Mouse (Mus musculus) forebrain, embryonic 12.5 days (tissue): ENCODE measurements at regions not wholly inside any gene's neighbourhood (a gene's known extent, or its start where the extent isn't known, plus 50 kb on each side); places are given as distances from the start of the nearest gene placed in this dataset.

ENCODE experiments used
- ATAC-seq: fragments of 200-750 bp; cut with Nextera tagmentation; 2 replicates; pipeline ENCODE4 v1.8.0; 2017; ENCODE audit warnings: moderate TSS enrichment; ENCODE audit not compliant: low FRiP score
- H3K27ac ChIP-seq: fragments of 300-500 bp; sonication (generic); 2 replicates; pipeline ENCODE4 v1.5.1; 2016; ENCODE audit warnings: mild to moderate bottlenecking
- H3K27me3 ChIP-seq: fragments of 300-500 bp; sonication (generic); 2 replicates; pipeline ENCODE4 v1.6.1; 2016; ENCODE audit warnings: mild to moderate bottlenecking
- H3K36me3 ChIP-seq: fragments of 300-500 bp; sonication (generic); replicated peaks from 2 replicates; pipeline ENCODE4 v1.6.1; 2016; ENCODE audit warnings: mild to moderate bottlenecking
- H3K4me1 ChIP-seq: fragments of 300-500 bp; sonication (generic); 2 replicates; pipeline ENCODE4 v1.6.1; 2016
- H3K4me2 ChIP-seq: fragments of 300-500 bp; sonication (generic); 2 replicates; pipeline ENCODE4 v1.6.1; 2016; ENCODE audit warnings: mild to moderate bottlenecking, moderate library complexity
- H3K4me3 ChIP-seq: fragments of 300-500 bp; sonication (generic); replicated peaks from 2 replicates; pipeline ENCODE4 v1.5.1; 2016; ENCODE audit warnings: mild to moderate bottlenecking
- H3K9ac ChIP-seq: fragments of 300-500 bp; sonication (generic); 2 replicates; pipeline ENCODE4 v1.6.1; 2016; ENCODE audit warnings: mild to moderate bottlenecking
- H3K9me3 ChIP-seq: fragments of 300-500 bp; sonication (generic); 2 replicates; pipeline ENCODE4 v1.6.1; 2016
- WGBS: fragments of 180-500 bp; shearing (Covaris S2); methylation state at CpG from one replicate; pipeline ENCODE4 v1.1.7; 2016; 5-methylcytosine and 5-hydroxymethylcytosine counted together

- H3K4me3 ChIP-seq, result peak overlapping the region; percentile 31
- no peaks in the 10 kb centered on the region for H3K36me3 ChIP-seq
- peak overlapping the region; percentile 82 for H3K27ac ChIP-seq
- 18% methylated on average over 10 of the region's 10 CpGs for WGBS
- H3K4me1 ChIP-seq, result peaks cover 29% of the 10 kb centered on the region
- H3K9me3 ChIP-seq, result no peaks in the 10 kb centered on the region
- H3K27me3 ChIP-seq, result peaks cover 6% of the 10 kb centered on the region; the same call in 1 of the 2 replicates
- peak; percentile 35 for ATAC-seq
- H3K4me2 ChIP-seq, result peak overlapping the region; percentile 56
- peak overlapping the region; percentile 51 for H3K9ac ChIP-seq
Measured at GRCm38 (mm10) chr9:40617676-40618062, 52.7 kb upstream of the Gm21915 start.

DNA sequence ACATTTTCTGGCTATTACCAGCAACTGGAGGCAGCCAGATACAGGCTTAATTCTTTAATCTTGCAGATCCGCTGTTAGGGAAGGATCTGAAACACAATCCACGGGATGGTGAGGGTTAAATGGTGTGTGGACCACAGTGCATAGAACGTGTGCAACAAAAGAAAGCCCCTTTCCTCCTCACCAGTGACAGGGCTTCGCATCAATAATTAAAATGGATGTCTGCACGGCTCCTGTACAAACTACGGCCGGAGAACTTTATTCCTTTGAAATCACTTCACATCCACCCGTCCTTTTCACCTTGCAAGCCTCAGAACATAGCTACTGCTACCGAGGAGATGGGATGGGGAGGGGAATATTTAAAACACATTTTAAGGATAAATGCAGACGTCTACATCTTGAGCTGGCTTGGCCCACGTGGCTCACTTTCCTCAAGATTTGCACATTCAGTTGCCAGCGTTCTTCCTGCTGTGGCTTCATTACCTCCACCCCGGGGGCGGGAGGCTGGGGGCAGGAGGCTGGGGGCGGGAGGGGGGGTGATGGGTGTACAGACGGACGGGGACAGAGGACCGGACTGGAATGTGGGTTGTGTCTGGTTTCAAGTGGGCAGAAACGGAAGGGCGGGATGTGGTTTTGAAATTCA lies 53.3 kb upstream of the Gm21915 start:
- Histone ChIP-seq H3K27me3 (peaks cover 6% of the 10 kb centered on the region; the same call in 1 of the 2 replicates), H3K4me3 (peak overlapping the region; percentile 31), H3K4me1 (peaks cover 29% of the 10 kb centered on the region), H3K27ac (peak overlapping the region; percentile 82), H3K4me2 (peak overlapping the region; percentile 56), H3K9ac (peak overlapping the region; percentile 51), H3K36me3 (no peaks in the 10 kb centered on the region), H3K9me3 (no peaks in the 10 kb centered on the region)
- under 1% methylated on average over 20 of the region's 20 CpGs for WGBS
- peak; percentile 76 for ATAC-seq

DNA sequence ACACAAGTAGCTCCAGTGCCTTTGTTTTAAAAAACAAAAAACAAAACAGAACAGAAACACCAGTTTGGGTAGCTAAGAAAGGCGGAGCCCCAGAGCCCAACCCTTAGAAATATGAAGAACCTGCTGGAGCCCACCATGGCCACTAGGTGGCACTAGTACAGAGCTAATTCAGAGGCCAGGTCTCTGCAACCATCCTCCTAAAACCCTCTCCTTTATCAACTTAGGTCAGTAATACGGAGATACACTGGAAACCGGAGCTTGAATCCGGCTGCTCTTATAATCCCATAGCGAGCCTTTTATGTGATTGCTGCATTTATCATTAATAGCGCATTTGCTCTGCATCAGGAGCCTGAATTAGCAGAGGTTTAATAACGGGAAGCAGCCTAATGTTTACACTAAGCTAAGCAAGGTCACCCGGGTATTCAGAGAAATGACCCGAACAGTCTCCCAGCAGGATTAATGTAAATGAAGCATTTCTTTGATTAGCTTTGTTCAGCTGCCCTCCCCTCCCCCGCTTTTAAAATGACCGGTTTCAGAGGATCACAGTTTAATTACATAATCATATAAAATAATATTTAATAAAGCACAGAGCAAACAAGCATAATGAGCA lies 53.9 kb upstream of the Gm21915 start:
- ATAC-seq, result peak; percentile 76
- Histone ChIP-seq H3K36me3 (no peaks in the 10 kb centered on the region), H3K4me1 (peaks cover 29% of the 10 kb centered on the region), H3K27me3 (peaks cover 6% of the 10 kb centered on the region; the same call in 1 of the 2 replicates), H3K4me3 (peak overlapping the region; percentile 31), H3K9ac (peak overlapping the region; percentile 51; the same call in 1 of the 2 replicates), H3K4me2 (peak overlapping the region; percentile 56), H3K27ac (peak overlapping the region; percentile 82), H3K9me3 (no peaks in the 10 kb centered on the region)
- WGBS, result under 1% methylated on average over 11 of the region's 11 CpGs

DNA sequence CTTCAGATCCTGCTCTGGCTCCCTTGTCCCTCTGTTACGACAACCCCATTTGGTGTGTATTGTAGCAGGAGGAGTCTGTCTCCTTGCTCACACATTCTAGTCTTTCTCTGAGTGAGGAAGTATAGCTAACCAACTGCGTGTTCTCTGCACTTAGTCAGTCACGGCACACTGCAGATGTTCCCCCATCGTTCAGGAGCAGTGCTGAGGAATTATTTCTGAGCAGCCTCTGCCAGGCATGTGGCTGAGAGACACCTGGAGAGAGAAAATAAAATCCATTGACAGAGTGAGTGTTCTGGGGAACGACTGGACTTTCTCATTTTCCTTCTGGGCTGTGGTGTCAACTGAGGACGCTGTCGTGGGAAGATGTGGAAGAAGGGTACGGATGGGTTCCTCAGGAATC lies 54.5 kb upstream of the Gm21915 start:
- Histone ChIP-seq H3K4me3 (no peak overlapping the region), H3K36me3 (no peaks in the 10 kb centered on the region), H3K9ac (peak overlapping the region; percentile 25; the same call in 1 of the 2 replicates), H3K9me3 (no peaks in the 10 kb centered on the region), H3K4me2 (peak overlapping the region; percentile 56), H3K27me3 (peaks cover 6% of the 10 kb centered on the region; the same call in 1 of the 2 replicates), H3K4me1 (peaks cover 29% of the 10 kb centered on the region), H3K27ac (no peak overlapping the region; the same call in 1 of the 2 replicates)
- WGBS, result 31% methylated on average over 8 of the region's 8 CpGs
- no peak for ATAC-seq

- WGBS, result 56% methylated on average over 5 of the region's 5 CpGs
- H3K4me1 ChIP-seq, result peaks cover 29% of the 10 kb centered on the region
- no peak for ATAC-seq
- no peak overlapping the region for H3K9ac ChIP-seq
- no peak overlapping the region for H3K27ac ChIP-seq
- H3K9me3 ChIP-seq, result no peaks in the 10 kb centered on the region
- no peaks in the 10 kb centered on the region for H3K36me3 ChIP-seq
- no peak overlapping the region for H3K4me3 ChIP-seq
- H3K27me3 ChIP-seq, result peaks cover 6% of the 10 kb centered on the region; the same call in 1 of the 2 replicates
- H3K4me2 ChIP-seq, result no peak overlapping the region
Measured at GRCm38 (mm10) chr9:40614071-40614470, 56.3 kb upstream of the Gm21915 start.

- no peak overlapping the region for H3K4me2 ChIP-seq
- H3K27ac ChIP-seq, result no peak overlapping the region
- H3K9ac ChIP-seq, result no peak overlapping the region
- WGBS, result 88% methylated on average over 4 of the region's 4 CpGs
- H3K36me3 ChIP-seq, result no peaks in the 10 kb centered on the region
- H3K4me3 ChIP-seq, result no peak overlapping the region
- no peaks in the 10 kb centered on the region for H3K9me3 ChIP-seq
- no peak for ATAC-seq
- H3K27me3 ChIP-seq, result peaks cover 6% of the 10 kb centered on the region; the same call in 1 of the 2 replicates
- H3K4me1 ChIP-seq, result peaks cover 29% of the 10 kb centered on the region
Measured at GRCm38 (mm10) chr9:40613182-40613581, 57.2 kb upstream of the Gm21915 start.

- Histone ChIP-seq H3K9ac (no peak overlapping the region), H3K36me3 (no peaks in the 10 kb centered on the region), H3K4me1 (peaks cover 27% of the 10 kb centered on the region), H3K27ac (no peak overlapping the region), H3K4me3 (no peak overlapping the region), H3K9me3 (no peaks in the 10 kb centered on the region), H3K27me3 (peaks cover 6% of the 10 kb centered on the region; the same call in 1 of the 2 replicates), H3K4me2 (no peak overlapping the region)
- WGBS, result 83% methylated on average over 1 of the region's 1 CpGs
- ATAC-seq, result no peak
Measured at GRCm38 (mm10) chr9:40612755-40613154, 57.7 kb upstream of the Gm21915 start.

DNA sequence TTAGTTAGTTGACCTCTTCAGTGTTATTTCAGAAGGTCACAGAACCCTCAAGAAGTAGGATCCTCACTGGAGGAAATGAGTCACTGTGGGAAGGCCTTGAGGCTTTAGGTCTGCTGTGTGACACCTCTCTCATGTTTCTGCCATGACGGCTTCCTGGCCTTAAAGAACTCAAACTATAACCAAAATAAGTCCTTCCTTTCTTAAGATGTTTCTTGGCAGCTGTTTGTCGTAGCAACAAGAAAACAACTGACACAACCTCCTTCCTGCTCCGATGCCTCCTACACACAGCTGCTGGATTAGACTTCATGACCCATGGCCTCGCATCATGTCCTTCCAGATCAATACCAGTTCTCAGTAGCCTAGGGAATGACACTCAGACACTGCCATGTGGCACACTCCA lies 58.1 kb upstream of the Gm21915 start:
- WGBS, result 97% methylated on average over 4 of the region's 4 CpGs
- H3K4me2 ChIP-seq, result no peak overlapping the region
- no peak for ATAC-seq
- H3K4me3 ChIP-seq, result no peak overlapping the region
- no peaks in the 10 kb centered on the region for H3K36me3 ChIP-seq
- H3K9ac ChIP-seq, result no peak overlapping the region
- H3K4me1 ChIP-seq, result peaks cover 23% of the 10 kb centered on the region
- H3K27ac ChIP-seq, result no peak overlapping the region
- peaks cover 6% of the 10 kb centered on the region; the same call in 1 of the 2 replicates for H3K27me3 ChIP-seq
- no peaks in the 10 kb centered on the region for H3K9me3 ChIP-seq

GRCm38 (mm10) chr9:40611626-40612025 lies 58.8 kb upstream of the Gm21915 start:
- WGBS, result 43% methylated on average over 3 of the region's 3 CpGs
- Histone ChIP-seq H3K4me2 (no peak overlapping the region), H3K27ac (no peak overlapping the region), H3K4me1 (peaks cover 16% of the 10 kb centered on the region), H3K9me3 (no peaks in the 10 kb centered on the region), H3K36me3 (no peaks in the 10 kb centered on the region), H3K9ac (no peak overlapping the region), H3K4me3 (no peak overlapping the region), H3K27me3 (peaks cover 6% of the 10 kb centered on the region; the same call in 1 of the 2 replicates)
- no peak for ATAC-seq

GRCm38 (mm10) chr9:40608596-40608995 lies 61.8 kb upstream of the Gm21915 start:
- H3K36me3 ChIP-seq, result no peaks in the 10 kb centered on the region
- no peak overlapping the region for H3K4me2 ChIP-seq
- no peaks in the 10 kb centered on the region for H3K4me1 ChIP-seq
- no peak overlapping the region for H3K27ac ChIP-seq
- H3K9ac ChIP-seq, result no peak overlapping the region
- no peaks in the 10 kb centered on the region for H3K9me3 ChIP-seq
- ATAC-seq, result no peak
- no peak overlapping the region for H3K4me3 ChIP-seq
- no peaks in the 10 kb centered on the region for H3K27me3 ChIP-seq
- 75% methylated on average over 14 of the region's 14 CpGs for WGBS

DNA sequence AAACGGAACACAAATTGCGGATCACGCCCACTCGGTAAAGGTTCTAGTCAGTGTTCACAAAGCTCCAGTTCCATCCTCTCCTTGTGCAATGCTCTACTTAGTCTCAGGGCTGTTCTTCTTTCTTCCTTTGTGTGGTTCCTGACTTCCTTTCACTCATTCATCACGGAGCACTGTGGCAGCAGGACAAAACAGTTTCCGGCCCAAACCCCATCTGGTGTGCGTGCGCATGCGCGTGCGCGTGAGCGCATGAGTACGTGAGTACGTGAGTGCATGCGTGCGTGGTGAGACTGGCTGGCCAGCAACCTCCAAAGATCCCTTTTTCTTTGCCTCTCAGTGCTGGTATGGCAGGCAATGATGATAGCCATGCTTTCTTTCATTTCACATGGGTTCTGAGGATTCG lies 62.5 kb upstream of the Gm21915 start:
- H3K36me3 ChIP-seq, result no peaks in the 10 kb centered on the region
- no peak for ATAC-seq
- H3K4me1 ChIP-seq, result no peaks in the 10 kb centered on the region
- no peak overlapping the region for H3K27ac ChIP-seq
- H3K27me3 ChIP-seq, result no peaks in the 10 kb centered on the region
- H3K9ac ChIP-seq, result no peak overlapping the region
- H3K4me2 ChIP-seq, result no peak overlapping the region
- WGBS, result 94% methylated on average over 18 of the region's 18 CpGs
- H3K4me3 ChIP-seq, result no peak overlapping the region
- no peaks in the 10 kb centered on the region for H3K9me3 ChIP-seq

DNA sequence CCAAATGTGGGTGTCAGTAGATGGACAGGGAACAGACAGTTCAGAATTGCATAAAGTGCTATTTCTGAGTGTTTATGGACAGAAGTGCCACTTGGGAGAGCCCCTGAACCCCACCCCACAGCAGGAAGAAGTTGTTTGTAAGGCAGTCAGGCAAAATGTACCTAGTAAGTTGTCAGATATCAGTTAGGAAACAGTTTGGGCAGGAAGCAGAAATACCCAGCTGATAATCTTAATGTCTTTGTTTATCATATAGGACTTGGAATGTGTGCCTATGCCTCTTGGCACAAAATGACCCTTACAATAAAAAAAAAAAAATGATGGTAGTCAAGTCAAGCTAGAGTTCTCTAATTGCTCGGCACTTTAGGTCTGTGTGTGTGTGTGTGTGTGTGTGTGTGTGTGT lies 66.9 kb upstream of the Gm21915 start:
- Histone ChIP-seq H3K27ac (no peak overlapping the region), H3K36me3 (no peaks in the 10 kb centered on the region), H3K4me1 (no peaks in the 10 kb centered on the region), H3K9ac (no peak overlapping the region), H3K27me3 (no peaks in the 10 kb centered on the region), H3K9me3 (no peaks in the 10 kb centered on the region), H3K4me3 (no peak overlapping the region), H3K4me2 (no peak overlapping the region)
- ATAC-seq, result no peak
- WGBS, result 83% methylated on average over 1 of the region's 1 CpGs

- Histone ChIP-seq H3K27ac (no peak overlapping the region), H3K4me3 (no peak overlapping the region), H3K4me2 (no peak overlapping the region), H3K27me3 (no peaks in the 10 kb centered on the region), H3K4me1 (no peaks in the 10 kb centered on the region), H3K9me3 (no peaks in the 10 kb centered on the region), H3K9ac (no peak overlapping the region), H3K36me3 (no peaks in the 10 kb centered on the region)
- WGBS, result 83% methylated on average over 7 of the region's 7 CpGs
- ATAC-seq, result no peak
Measured at GRCm38 (mm10) chr9:40598431-40598831, 67.2 kb upstream of the Gramd1b start.
